Comparison of ENCODE assay signal across 8 mouse cellular contexts in genomic region chr13:119836324-119836811, GRCm38 (mm10). TPM values are rescaled to one million over a fixed set of nuclear protein-coding genes. Genes with fewer than 3 reads are reported as not detected.
A peak's percentile ranks its signal among the peaks of the same experiment; 100 is the strongest.
DNase-seq lines count a peak whose midpoint lies in the region; ATAC-seq and TF ChIP-seq lines count a peak whose summit lies in the region.
"Not testable (repeated sequence)": the region's sequence is repeated elsewhere in the genome, so short reads cannot be mapped to it uniquely, and the experiment has no call there.

No protein-coding gene starts in this region.

- WGBS in forebrain, postnatal 0 days = 7% methylated on average over 23 of the region's 23 CpGs
- 13% methylated on average over 20 of the region's 23 CpGs for WGBS in kidney, postnatal 0 days
- 7% methylated on average over 23 of the region's 23 CpGs for WGBS in liver, postnatal 0 days (ENCODE audit: insufficient replicate concordance)
- 14% methylated on average over 21 of the region's 23 CpGs for WGBS in midbrain, embryonic 16.5 days
- WGBS in stomach, embryonic 14.5 days = 7% methylated on average over 23 of the region's 23 CpGs

- not testable (repeated sequence) for H3K27me3 ChIP-seq in forebrain, postnatal 0 days (ENCODE audit: insufficient read depth, low read length); kidney, postnatal 0 days (ENCODE audit: insufficient read depth, low read length); liver, postnatal 0 days (ENCODE audit: insufficient read depth, low read length); midbrain, embryonic 16.5 days (ENCODE audit: control insufficient read depth, insufficient read depth, low read depth, low read length); stomach, embryonic 14.5 days (ENCODE audit: control insufficient read depth, insufficient read depth, low read length)

- not testable (repeated sequence) for H3K9me3 ChIP-seq in forebrain, postnatal 0 days (ENCODE audit: low read length); kidney, postnatal 0 days (replicated peaks; ENCODE audit: low read length); liver, postnatal 0 days (ENCODE audit: low read length); midbrain, embryonic 16.5 days (replicated peaks; ENCODE audit: control insufficient read depth, low read length, poor library complexity, severe bottlenecking); stomach, embryonic 14.5 days (ENCODE audit: control insufficient read depth, low read depth, low read length)

- H3K9ac ChIP-seq in forebrain, postnatal 0 days; kidney, postnatal 0 days (ENCODE audit: low read depth, low read length); liver, postnatal 0 days (replicated peaks); midbrain, embryonic 16.5 days (ENCODE audit: low read depth, low read length); stomach, embryonic 14.5 days (replicated peaks; ENCODE audit: low read depth, low read length): not testable (repeated sequence)

- H3K36me3 ChIP-seq in forebrain, postnatal 0 days (ENCODE audit: insufficient read depth); kidney, postnatal 0 days (ENCODE audit: insufficient read depth, low read length); liver, postnatal 0 days (replicated peaks; ENCODE audit: insufficient read depth, low read length); midbrain, embryonic 16.5 days (ENCODE audit: control insufficient read depth, insufficient read depth, low read length); stomach, embryonic 14.5 days (ENCODE audit: control insufficient read depth, insufficient read depth, low read length): not testable (repeated sequence)

- peak; percentile 46 to 60 for DNase-seq in cerebellum, postnatal 25 days
- peak; percentile 62 for DNase-seq in forebrain, postnatal 0 days
- DNase-seq in kidney, postnatal 0 days (ENCODE audit: low spot score) = peak; percentile 6
- not testable (repeated sequence) for DNase-seq in liver, postnatal 0 days

- not testable (repeated sequence) for H3K4me1 ChIP-seq in forebrain, postnatal 0 days (ENCODE audit: insufficient read depth); kidney, postnatal 0 days (replicated peaks; ENCODE audit: insufficient read depth, low read length); liver, postnatal 0 days (ENCODE audit: insufficient read depth); midbrain, embryonic 16.5 days (ENCODE audit: control insufficient read depth, insufficient read depth, low read length); stomach, embryonic 14.5 days (ENCODE audit: control insufficient read depth, insufficient read depth, low read length)

- ATAC-seq in activated CD4-positive, CD25-positive, alpha-beta regulatory T cell, adult 4 months = peak; percentile 43
- peak; percentile 67 for ATAC-seq in forebrain, postnatal 0 days
- ATAC-seq in hematopoietic stem cell, adult 5-6 weeks (replicated peaks in 1 of 2; ENCODE audit: insufficient read depth in 1 of 2, low FRiP score in 2 of 2, low TSS enrichment in 1 of 2, low read depth in 1 of 2, poor library complexity in 2 of 2, severe bottlenecking in 2 of 2) = peak; percentile 13 to 43; a peak in 3 of 4 replicates
- peak; percentile 50 for ATAC-seq in kidney, postnatal 0 days (replicated peaks; ENCODE audit: low FRiP score, low read depth)
- ATAC-seq in liver, postnatal 0 days = peak; percentile 57
- ATAC-seq in midbrain, embryonic 16.5 days = peak; percentile 80
- 0 out of 2 replicates have a peak, but pooled peaks have one; percentile 31 for ATAC-seq in stomach, embryonic 14.5 days (ENCODE audit: insufficient number of reproducible peaks, insufficient read depth, low FRiP score, low read depth)

- H3K4me2 ChIP-seq in forebrain, postnatal 0 days (ENCODE audit: low read depth) = peak overlapping the region; percentile 35
- H3K4me2 ChIP-seq in kidney, postnatal 0 days (ENCODE audit: low read length) = peak overlapping the region; percentile 25; the same call in 1 of the 2 replicates
- peak overlapping the region; percentile 45 for H3K4me2 ChIP-seq in liver, postnatal 0 days (ENCODE audit: low read depth, low read length)
- peak overlapping the region; percentile 37 for H3K4me2 ChIP-seq in midbrain, embryonic 16.5 days (ENCODE audit: low read length)
- not testable (repeated sequence) for H3K4me2 ChIP-seq in stomach, embryonic 14.5 days (replicated peaks; ENCODE audit: low read depth, low read length)

- TF ChIP-seq EP300 in liver, postnatal 0 days (IDR thresholded peaks at IDR 0.05; ENCODE audit: low read depth) = not testable (repeated sequence)

- not testable (repeated sequence) for H3K27ac ChIP-seq in forebrain, postnatal 0 days (ENCODE audit: low read depth, low read length); kidney, postnatal 0 days; liver, postnatal 0 days (ENCODE audit: low read depth); midbrain, embryonic 16.5 days (ENCODE audit: low read length); stomach, embryonic 14.5 days (ENCODE audit: low read length)

- peak; percentile 46; the same call in 1 of the 2 replicates for TF ChIP-seq CTCF in forebrain, postnatal 0 days (IDR thresholded peaks at IDR 0.05; ENCODE audit: low read depth)
- peak; percentile 40 for TF ChIP-seq CTCF in kidney, postnatal 0 days (IDR thresholded peaks at IDR 0.05; ENCODE audit: low read depth)
- TF ChIP-seq CTCF in liver, postnatal 0 days (IDR thresholded peaks at IDR 0.05; ENCODE audit: low read depth) = peak; percentile 41

- 0 out of 2 replicates have a peak overlapping the region, but pooled peaks have one; percentile 3 for H3K4me3 ChIP-seq in forebrain, postnatal 0 days (ENCODE audit: low read depth, low read length)
- H3K4me3 ChIP-seq in kidney, postnatal 0 days (replicated peaks; ENCODE audit: low read depth, low read length); liver, postnatal 0 days (ENCODE audit: low read depth, low read length); stomach, embryonic 14.5 days (ENCODE audit: low read depth, low read length): not testable (repeated sequence)
- peak overlapping the region; percentile 20 for H3K4me3 ChIP-seq in midbrain, embryonic 16.5 days (ENCODE audit: low read depth, low read length)

RNA-seq across cellular contexts. Expression of gene D13Ertd608e, which starts 0.6 kb away (rescaled TPM):
- not detected for polyA plus RNA-seq in activated CD4-positive, CD25-positive, alpha-beta regulatory T cell, adult 4 months (2017; shearing (Covaris generic))
- not detected in 2 replicates for total RNA-seq in forebrain, postnatal 0 days (2014; rRNA removed)
- not detected in 2 replicates for polyA plus RNA-seq in forebrain, postnatal 0 days (2015; fragmentation: Nextera tagmentation; extraction: Ambion mirVana)
- not detected in 2 replicates for total RNA-seq in hematopoietic stem cell, adult 5-6 weeks (2017)
- polyA plus RNA-seq in kidney, postnatal 0 days (2015; fragmentation: Nextera tagmentation; extraction: Ambion mirVana) = not detected in 2 replicates
- polyA plus RNA-seq in liver, postnatal 0 days (2015; fragmentation: Nextera tagmentation; extraction: Ambion mirVana) = 0.19 TPM in 1 of 2 replicates, not detected in the other
- polyA plus RNA-seq in midbrain, embryonic 16.5 days (2015; fragmentation: Nextera tagmentation; extraction: Ambion mirVana) = not detected in 2 replicates
- polyA plus RNA-seq in stomach, embryonic 14.5 days (2014; fragmentation: Nextera tagmentation; extraction: Ambion mirVana) = not detected in 2 replicates

RNA-seq across cellular contexts. Expression of gene AF067063, which starts 6.4 kb away (rescaled TPM):
- not detected for polyA plus RNA-seq in activated CD4-positive, CD25-positive, alpha-beta regulatory T cell, adult 4 months (2017; shearing (Covaris generic))
- total RNA-seq in forebrain, postnatal 0 days (2014; rRNA removed) = not detected in 2 replicates
- not detected in 2 replicates for polyA plus RNA-seq in forebrain, postnatal 0 days (2015; fragmentation: Nextera tagmentation; extraction: Ambion mirVana)
- total RNA-seq in hematopoietic stem cell, adult 5-6 weeks (2017) = not detected in 2 replicates
- not detected in 2 replicates for polyA plus RNA-seq in kidney, postnatal 0 days (2015; fragmentation: Nextera tagmentation; extraction: Ambion mirVana)
- not detected in 2 replicates for polyA plus RNA-seq in liver, postnatal 0 days (2015; fragmentation: Nextera tagmentation; extraction: Ambion mirVana)
- not detected in 2 replicates for polyA plus RNA-seq in midbrain, embryonic 16.5 days (2015; fragmentation: Nextera tagmentation; extraction: Ambion mirVana)
- not detected in 2 replicates for polyA plus RNA-seq in stomach, embryonic 14.5 days (2014; fragmentation: Nextera tagmentation; extraction: Ambion mirVana)

RNA-seq across cellular contexts. Expression of gene Zfp131, which starts 45.7 kb away (rescaled TPM):
- polyA plus RNA-seq in activated CD4-positive, CD25-positive, alpha-beta regulatory T cell, adult 4 months (2017; shearing (Covaris generic)) = 10 to 100 TPM; 18.8 to 22.1 TPM
- total RNA-seq in forebrain, postnatal 0 days (2014; rRNA removed) = 46.6 and 56.7 TPM in 2 replicates
- 23.1 and 27.7 TPM in 2 replicates for polyA plus RNA-seq in forebrain, postnatal 0 days (2015; fragmentation: Nextera tagmentation; extraction: Ambion mirVana)
- total RNA-seq in hematopoietic stem cell, adult 5-6 weeks (2017) = 63.1 and 68.4 TPM in 2 replicates
- polyA plus RNA-seq in kidney, postnatal 0 days (2015; fragmentation: Nextera tagmentation; extraction: Ambion mirVana) = 27.6 and 29.7 TPM in 2 replicates
- polyA plus RNA-seq in liver, postnatal 0 days (2015; fragmentation: Nextera tagmentation; extraction: Ambion mirVana) = 8.8 and 11.0 TPM in 2 replicates
- polyA plus RNA-seq in midbrain, embryonic 16.5 days (2015; fragmentation: Nextera tagmentation; extraction: Ambion mirVana) = 27.4 and 30.8 TPM in 2 replicates
- 38.5 and 40.9 TPM in 2 replicates for polyA plus RNA-seq in stomach, embryonic 14.5 days (2014; fragmentation: Nextera tagmentation; extraction: Ambion mirVana)

RNA-seq across cellular contexts. Expression of gene Tcstv1, which starts 58.2 kb away (rescaled TPM):
- polyA plus RNA-seq in activated CD4-positive, CD25-positive, alpha-beta regulatory T cell, adult 4 months (2017; shearing (Covaris generic)) = not detected
- not detected in 2 replicates for total RNA-seq in forebrain, postnatal 0 days (2014; rRNA removed)
- polyA plus RNA-seq in forebrain, postnatal 0 days (2015; fragmentation: Nextera tagmentation; extraction: Ambion mirVana) = not detected in 2 replicates
- total RNA-seq in hematopoietic stem cell, adult 5-6 weeks (2017) = not detected in 2 replicates
- polyA plus RNA-seq in kidney, postnatal 0 days (2015; fragmentation: Nextera tagmentation; extraction: Ambion mirVana) = not detected in 2 replicates
- not detected in 2 replicates for polyA plus RNA-seq in liver, postnatal 0 days (2015; fragmentation: Nextera tagmentation; extraction: Ambion mirVana)
- not detected in 2 replicates for polyA plus RNA-seq in midbrain, embryonic 16.5 days (2015; fragmentation: Nextera tagmentation; extraction: Ambion mirVana)
- not detected in 2 replicates for polyA plus RNA-seq in stomach, embryonic 14.5 days (2014; fragmentation: Nextera tagmentation; extraction: Ambion mirVana)

Comparison
In these comparisons a context has a peak if more than half of its experiments do, and no peak if none do; other contexts are left out.
1. ATAC-seq: peak in every context shown above with its lines; median percentile 80 in midbrain, embryonic 16.5 days; 67 in forebrain, postnatal 0 days; 57 in liver, postnatal 0 days; 50 in kidney, postnatal 0 days; 43 in activated CD4-positive, CD25-positive, alpha-beta regulatory T cell, adult 4 months; 31 in stomach, embryonic 14.5 days; 28 in hematopoietic stem cell, adult 5-6 weeks.